Mouse (Mus musculus) thymus, adult 2 months (tissue): Measurements from ENCODE around the gene A4galt.

ENCODE experiments used
- CTCF ChIP-seq: fragments of 200-500 bp; IDR thresholded peaks from 2 replicates; pipeline ENCODE4 v1.5.1; 2012; ENCODE audit warnings: mild to moderate bottlenecking, control low read depth, low read length, moderate library complexity, borderline replicate concordance; ENCODE audit not compliant: control insufficient read depth, poor library complexity, insufficient read depth; ENCODE audit errors: extremely low read depth
- POLR2A ChIP-seq: fragments of 200-500 bp; IDR thresholded peaks from 2 replicates; pipeline ENCODE4 v1.6.1; 2012; ENCODE audit warnings: mild to moderate bottlenecking, low read length, control low read depth, moderate library complexity; ENCODE audit not compliant: control insufficient read depth, poor library complexity, insufficient read depth; ENCODE audit errors: extremely low read depth

- TF ChIP-seq POLR2A (no peak), CTCF (no peak)
Measured at GRCm38 (mm10) chr15:83290899-83291298, 39.3 kb upstream of the A4galt start.
